Mouse (Mus musculus): ENCODE results near the gene Kcnd3. TPM values are rescaled to one million over a fixed set of nuclear protein-coding genes. Genes with fewer than 3 reads are reported as not detected.

The Kcnd3 gene
- polyA plus RNA-seq, 1 experiment from 2014 or later = 15.9 TPM

DNA sequence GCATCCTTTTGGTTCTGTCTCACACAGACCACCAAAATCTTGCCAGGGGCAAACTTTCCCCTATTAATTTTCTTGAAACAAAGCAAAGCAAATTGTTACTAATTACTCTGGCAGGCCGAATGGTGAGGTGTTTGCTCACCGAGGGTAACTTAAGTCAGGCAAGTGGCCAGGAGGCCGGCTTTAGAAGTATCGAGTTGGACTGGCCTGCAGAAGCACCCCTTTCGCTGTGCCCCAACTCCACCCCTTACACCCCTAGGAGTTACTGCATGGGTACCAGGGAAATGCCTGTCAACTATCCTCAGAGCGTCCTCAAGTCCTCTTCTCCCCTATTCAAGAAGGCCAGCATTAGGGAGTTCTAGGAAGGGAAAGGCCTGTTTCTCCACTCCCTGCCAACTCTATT lies 251.4 kb downstream of the Kcnd3 start:
- H3K4me3 ChIP-seq (replicated peaks; ENCODE audit: low read depth, low read length) = no peak overlapping the region; the same call in 1 of the 2 replicates
- ATAC-seq (ENCODE audit: low FRiP score, low TSS enrichment) (no peak), DNase-seq (no peak)
- H3K36me3 ChIP-seq (ENCODE audit: control insufficient read depth, insufficient read depth, low read length) = no peaks in the 10 kb centered on the region
- WGBS = 58% methylated on average over 6 of the region's 6 CpGs
- no peak overlapping the region for H3K9ac ChIP-seq (replicated peaks; ENCODE audit: low read length)
- H3K27ac ChIP-seq (replicated peaks; ENCODE audit: low read depth, low read length) = no peak overlapping the region
- H3K4me2 ChIP-seq (ENCODE audit: low read length) = 0 out of 2 replicates have a peak overlapping the region, but pooled peaks have one; percentile 99
- H3K27me3 ChIP-seq (ENCODE audit: control insufficient read depth, insufficient read depth, low read length) = peaks cover 6% of the 10 kb centered on the region; the same call in 1 of the 2 replicates
- H3K4me1 ChIP-seq (ENCODE audit: control insufficient read depth, insufficient read depth, low read length) = 0 out of 2 replicates have a peak, but pooled peaks cover 11% of the 10 kb centered on the region
- H3K9me3 ChIP-seq (ENCODE audit: control insufficient read depth, low read length) = no peaks in the 10 kb centered on the region

DNA sequence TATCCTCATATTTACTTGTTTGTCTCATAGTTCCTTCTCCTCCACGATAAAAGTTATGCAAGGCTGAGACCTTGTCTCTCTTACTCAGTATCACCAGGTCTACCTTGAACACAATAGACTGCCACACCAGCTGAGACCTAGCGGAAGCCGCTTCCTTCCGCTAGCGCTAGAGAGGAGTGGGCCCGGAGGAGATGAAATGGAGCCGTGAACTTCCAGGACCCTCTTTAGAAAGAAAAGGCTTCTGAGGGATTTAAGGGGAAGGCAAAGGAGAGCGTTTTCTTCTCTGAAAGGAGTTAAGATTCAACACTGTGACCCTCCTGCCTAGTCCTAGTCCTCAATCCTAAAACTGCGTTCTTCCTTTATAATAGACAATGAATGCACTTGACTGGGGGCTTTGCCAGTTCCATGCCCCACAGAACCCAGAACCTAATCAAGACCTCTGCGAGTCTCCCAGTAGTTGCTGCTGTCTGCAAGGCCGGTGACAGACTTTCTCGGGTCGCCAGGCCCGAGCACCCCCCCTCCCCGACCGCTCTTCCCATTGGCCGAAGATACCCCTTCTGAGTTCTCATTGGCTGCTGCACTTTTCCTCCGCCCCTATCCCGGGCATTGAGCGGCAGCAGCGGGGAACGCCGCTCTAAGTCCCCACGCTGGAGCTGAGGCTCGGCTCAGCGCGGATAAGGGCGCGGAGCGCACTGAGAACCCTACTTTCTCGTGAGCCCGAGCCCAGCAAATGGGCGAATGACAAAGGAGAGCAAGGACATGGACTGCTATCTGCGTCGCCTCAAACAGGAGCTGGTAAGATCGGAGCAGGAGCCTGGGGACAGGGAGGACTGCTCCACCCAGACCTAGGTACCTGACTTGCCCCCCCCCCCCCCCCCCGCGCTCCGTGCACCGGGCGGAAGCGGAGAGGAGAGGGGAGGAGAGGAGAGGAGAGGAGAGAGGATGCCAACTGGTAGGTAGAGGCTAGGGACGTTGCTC lies 252.2 kb downstream of the Kcnd3 start, which contains the start of gene Inka2:
Gene Inka2, plus strand, starts transcription at position 569 of the 978 bp plus-strand sequence.
- peak within 1 kb of the TSS; percentile 99 for H3K4me2 ChIP-seq (ENCODE audit: low read length)
- H3K4me3 ChIP-seq (replicated peaks; ENCODE audit: low read depth, low read length) = peak within 1 kb of the TSS; percentile 41
- H3K36me3 ChIP-seq (ENCODE audit: control insufficient read depth, insufficient read depth, low read length) = no peaks in the 10 kb centered on the region
- H3K27me3 ChIP-seq (ENCODE audit: control insufficient read depth, insufficient read depth, low read length) = peaks cover 6% of the 10 kb centered on the region; the same call in 1 of the 2 replicates
- H3K27ac ChIP-seq (replicated peaks; ENCODE audit: low read depth, low read length) = no peak within 1 kb of the TSS
- 0 out of 2 replicates have a peak, but pooled peaks cover 11% of the 10 kb centered on the region for H3K4me1 ChIP-seq (ENCODE audit: control insufficient read depth, insufficient read depth, low read length)
- H3K9ac ChIP-seq (replicated peaks; ENCODE audit: low read length) = peak within 1 kb of the TSS; percentile 61
- DNase-seq (peak; percentile 91), ATAC-seq (ENCODE audit: low FRiP score, low TSS enrichment) (peak; percentile 96)
- WGBS = 2% methylated on average over 41 of the region's 43 CpGs
- H3K9me3 ChIP-seq (ENCODE audit: control insufficient read depth, low read length) = no peaks in the 10 kb centered on the region

DNA sequence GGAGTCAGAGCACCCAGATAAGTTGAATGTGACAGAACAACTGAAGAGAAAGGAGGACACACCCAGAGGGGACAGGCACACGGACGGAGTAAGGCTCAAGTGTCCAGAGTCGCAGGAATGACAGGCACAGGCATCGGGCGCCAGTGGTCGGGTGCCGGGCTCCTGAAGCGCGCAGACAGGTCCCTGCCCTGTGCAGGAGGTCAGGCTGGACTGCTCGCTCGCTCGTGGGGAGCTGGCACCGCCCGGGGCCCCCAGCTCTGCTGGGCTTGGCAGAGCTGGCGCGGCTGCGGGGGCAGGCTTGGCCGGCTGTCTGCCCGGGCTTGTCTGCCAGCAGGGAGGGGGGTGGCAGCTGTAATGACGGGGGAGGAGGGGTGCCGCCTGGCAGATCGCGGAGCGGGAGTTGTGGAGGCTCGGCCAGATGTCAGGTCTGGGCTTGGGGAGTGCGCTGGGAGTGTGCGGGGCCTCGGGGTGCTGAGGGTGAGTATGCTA lies 253.0 kb downstream of the Kcnd3 start:
- peak overlapping the region; percentile 61 for H3K9ac ChIP-seq (replicated peaks; ENCODE audit: low read length)
- peak; percentile 44 for ATAC-seq (ENCODE audit: low FRiP score, low TSS enrichment)
- H3K27ac ChIP-seq (replicated peaks; ENCODE audit: low read depth, low read length) = no peak overlapping the region
- H3K27me3 ChIP-seq (ENCODE audit: control insufficient read depth, insufficient read depth, low read length) = peaks cover 6% of the 10 kb centered on the region; the same call in 1 of the 2 replicates
- peak; percentile 67 for DNase-seq
- H3K4me2 ChIP-seq (ENCODE audit: low read length) = peak overlapping the region; percentile 99
- under 1% methylated on average over 28 of the region's 28 CpGs for WGBS
- H3K4me3 ChIP-seq (replicated peaks; ENCODE audit: low read depth, low read length) = peak overlapping the region; percentile 41
- H3K4me1 ChIP-seq (ENCODE audit: control insufficient read depth, insufficient read depth, low read length) = 0 out of 2 replicates have a peak, but pooled peaks cover 11% of the 10 kb centered on the region
- no peaks in the 10 kb centered on the region for H3K36me3 ChIP-seq (ENCODE audit: control insufficient read depth, insufficient read depth, low read length)
- no peaks in the 10 kb centered on the region for H3K9me3 ChIP-seq (ENCODE audit: control insufficient read depth, low read length)

DNA sequence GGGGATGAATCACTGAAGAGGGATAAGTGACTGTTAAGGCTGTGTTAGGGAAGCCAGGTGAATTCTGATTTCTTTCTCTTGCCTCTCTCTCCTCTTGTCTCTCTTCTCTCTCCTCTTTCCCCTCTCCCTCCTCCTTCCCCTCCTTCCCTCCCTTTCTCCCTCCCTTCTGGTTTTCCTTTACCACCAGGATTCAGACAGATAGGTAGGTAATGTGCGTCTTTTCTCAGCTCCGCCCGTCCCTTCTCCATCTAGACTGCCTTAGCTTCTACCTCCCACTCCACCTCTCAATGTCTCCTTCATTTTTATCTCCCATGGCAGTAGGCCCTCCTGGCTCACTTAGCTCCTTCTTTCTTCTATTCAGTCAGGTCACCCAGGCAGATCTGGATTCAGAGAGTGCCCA lies 253.4 kb downstream of the Kcnd3 start:
- Histone ChIP-seq H3K4me2 (ENCODE audit: low read length) (peak overlapping the region; percentile 99), H3K4me3 (replicated peaks; ENCODE audit: low read depth, low read length) (peak overlapping the region; percentile 41), H3K9me3 (ENCODE audit: control insufficient read depth, low read length) (no peaks in the 10 kb centered on the region), H3K27me3 (ENCODE audit: control insufficient read depth, insufficient read depth, low read length) (peaks cover 6% of the 10 kb centered on the region; the same call in 1 of the 2 replicates), H3K36me3 (ENCODE audit: control insufficient read depth, insufficient read depth, low read length) (no peaks in the 10 kb centered on the region), H3K4me1 (ENCODE audit: control insufficient read depth, insufficient read depth, low read length) (0 out of 2 replicates have a peak, but pooled peaks cover 11% of the 10 kb centered on the region), H3K27ac (replicated peaks; ENCODE audit: low read depth, low read length) (no peak overlapping the region), H3K9ac (replicated peaks; ENCODE audit: low read length) (peak overlapping the region; percentile 61)
- DNase-seq (no peak), ATAC-seq (ENCODE audit: low FRiP score, low TSS enrichment) (no peak)
- 24% methylated on average over 3 of the region's 3 CpGs for WGBS

DNA sequence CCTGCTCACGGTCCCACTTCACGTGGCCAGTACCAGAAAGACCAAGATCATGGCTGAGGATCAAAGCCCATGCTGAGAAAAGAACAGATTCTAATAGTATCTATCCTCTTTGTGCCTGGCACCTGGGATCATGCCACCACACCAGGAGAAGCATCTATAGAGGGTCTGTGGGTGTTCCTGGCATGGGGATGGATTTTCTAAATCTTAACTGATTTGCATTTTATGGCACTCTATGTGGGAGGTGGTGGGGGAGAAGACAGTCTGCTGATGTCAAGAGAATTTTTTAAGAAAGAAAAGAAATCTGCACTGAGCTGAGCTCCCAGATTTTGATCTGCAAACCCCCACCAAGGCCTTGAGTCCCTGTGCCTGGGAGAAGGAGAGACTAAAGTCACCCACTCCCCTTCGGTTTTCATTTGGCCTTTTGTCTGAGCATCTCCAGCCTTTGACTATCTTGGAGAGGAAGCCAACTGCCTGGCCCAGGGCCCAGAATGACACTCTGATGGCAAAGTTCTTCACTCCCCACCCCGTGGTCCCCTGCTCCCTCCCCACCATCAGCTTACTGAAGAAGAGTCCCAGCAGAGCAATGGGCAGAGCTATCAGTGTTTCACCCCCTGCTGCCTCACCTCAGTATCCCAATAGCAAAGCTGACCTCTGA lies 254.4 kb downstream of the Kcnd3 start:
- Histone ChIP-seq H3K4me2 (ENCODE audit: low read length) (peak overlapping the region; percentile 99), H3K36me3 (ENCODE audit: control insufficient read depth, insufficient read depth, low read length) (no peaks in the 10 kb centered on the region), H3K4me1 (ENCODE audit: control insufficient read depth, insufficient read depth, low read length) (0 out of 2 replicates have a peak, but pooled peaks cover 11% of the 10 kb centered on the region), H3K27me3 (ENCODE audit: control insufficient read depth, insufficient read depth, low read length) (peaks cover 6% of the 10 kb centered on the region; the same call in 1 of the 2 replicates), H3K9ac (replicated peaks; ENCODE audit: low read length) (no peak overlapping the region), H3K27ac (replicated peaks; ENCODE audit: low read depth, low read length) (no peak overlapping the region), H3K4me3 (replicated peaks; ENCODE audit: low read depth, low read length) (no peak overlapping the region), H3K9me3 (ENCODE audit: control insufficient read depth, low read length) (no peaks in the 10 kb centered on the region)
- no peak for ATAC-seq (ENCODE audit: low FRiP score, low TSS enrichment)
- no peak for DNase-seq
- WGBS = 42% methylated on average over 4 of the region's 4 CpGs

DNA sequence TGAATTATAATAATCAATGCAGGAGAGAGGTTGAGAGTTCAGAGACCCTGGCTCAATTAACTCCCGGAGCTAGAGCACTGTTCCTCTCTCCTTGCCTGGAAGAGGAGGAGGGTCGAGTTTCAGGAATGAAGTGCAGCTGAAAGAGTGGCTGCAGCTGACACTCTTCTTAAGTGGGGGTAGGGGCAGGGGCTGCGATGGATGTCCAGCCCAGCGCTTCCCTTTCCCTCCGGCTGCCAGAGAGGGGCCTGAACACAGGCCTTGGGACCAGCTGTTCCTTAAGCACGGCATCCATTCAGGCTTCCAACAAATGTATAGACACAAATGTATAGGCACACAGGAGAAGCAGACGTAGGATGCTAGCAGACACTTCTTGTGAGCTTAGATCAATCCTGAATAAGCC lies 255.5 kb downstream of the Kcnd3 start:
- Histone ChIP-seq H3K4me2 (ENCODE audit: low read length) (0 out of 2 replicates have a peak overlapping the region, but pooled peaks have one; percentile 15), H3K4me3 (replicated peaks; ENCODE audit: low read depth, low read length) (no peak overlapping the region), H3K36me3 (ENCODE audit: control insufficient read depth, insufficient read depth, low read length) (no peaks in the 10 kb centered on the region), H3K9me3 (ENCODE audit: control insufficient read depth, low read length) (no peaks in the 10 kb centered on the region), H3K9ac (replicated peaks; ENCODE audit: low read length) (no peak overlapping the region), H3K27ac (replicated peaks; ENCODE audit: low read depth, low read length) (no peak overlapping the region), H3K4me1 (ENCODE audit: control insufficient read depth, insufficient read depth, low read length) (0 out of 2 replicates have a peak, but pooled peaks cover 11% of the 10 kb centered on the region), H3K27me3 (ENCODE audit: control insufficient read depth, insufficient read depth, low read length) (peaks cover 6% of the 10 kb centered on the region; the same call in 1 of the 2 replicates)
- 17% methylated on average over 7 of the region's 7 CpGs for WGBS
- ATAC-seq (ENCODE audit: low FRiP score, low TSS enrichment) = no peak
- no peak for DNase-seq

DNA sequence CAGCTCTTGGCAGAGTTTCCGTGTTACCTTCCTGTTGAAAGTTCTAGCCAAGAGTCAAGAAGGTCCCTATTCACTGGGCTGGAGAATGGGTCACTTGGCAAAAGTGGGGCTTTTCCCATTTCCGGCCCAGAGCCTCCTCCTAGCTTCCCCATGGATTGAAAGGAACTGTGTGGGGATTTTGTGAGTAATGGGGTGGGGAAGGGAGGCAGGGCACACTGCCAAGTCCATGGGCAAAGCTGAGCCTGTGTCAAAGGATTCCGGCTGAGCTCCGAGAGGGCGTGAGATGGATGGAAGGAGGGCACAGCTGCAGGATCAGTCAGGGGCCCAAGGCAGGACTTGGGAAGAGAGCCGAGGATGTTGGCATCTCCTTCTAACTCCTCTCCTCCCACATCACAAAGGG lies 258.1 kb downstream of the Kcnd3 start:
- Histone ChIP-seq H3K9me3 (ENCODE audit: control insufficient read depth, low read length) (no peaks in the 10 kb centered on the region), H3K27ac (replicated peaks; ENCODE audit: low read depth, low read length) (no peak overlapping the region), H3K9ac (replicated peaks; ENCODE audit: low read length) (no peak overlapping the region), H3K4me2 (ENCODE audit: low read length) (no peak overlapping the region), H3K4me1 (ENCODE audit: control insufficient read depth, insufficient read depth, low read length) (peaks cover 17% of the 10 kb centered on the region; the same call in 1 of the 2 replicates), H3K27me3 (ENCODE audit: control insufficient read depth, insufficient read depth, low read length) (no peaks in the 10 kb centered on the region), H3K36me3 (ENCODE audit: control insufficient read depth, insufficient read depth, low read length) (no peaks in the 10 kb centered on the region), H3K4me3 (replicated peaks; ENCODE audit: low read depth, low read length) (no peak overlapping the region)
- 59% methylated on average over 6 of the region's 6 CpGs for WGBS
- DNase-seq = peak; percentile 54
- peak; percentile 25; the same call in 1 of the 2 replicates for ATAC-seq (ENCODE audit: low FRiP score, low TSS enrichment)

DNA sequence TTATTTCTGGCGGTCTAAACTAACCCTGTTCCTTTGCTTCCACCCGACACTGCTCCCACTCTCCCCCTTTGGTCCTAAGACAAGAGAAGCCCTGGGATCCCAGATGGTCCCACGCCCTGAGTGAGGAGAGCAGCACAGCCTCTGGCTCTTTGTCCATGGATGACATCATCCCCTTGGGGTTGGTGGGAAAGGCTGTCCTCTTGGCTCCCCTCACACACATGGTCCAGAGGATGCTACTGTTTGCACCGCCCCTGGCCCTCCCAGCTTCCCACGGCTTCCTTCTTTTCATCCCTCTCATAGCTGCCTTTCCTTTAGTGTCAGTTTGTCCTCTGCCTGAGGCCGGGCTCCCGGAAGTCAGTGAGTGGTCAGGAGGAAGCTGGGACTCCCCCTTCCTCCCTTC lies 259.6 kb downstream of the Kcnd3 start:
- H3K27me3 ChIP-seq (ENCODE audit: control insufficient read depth, insufficient read depth, low read length) = no peaks in the 10 kb centered on the region
- H3K4me2 ChIP-seq (ENCODE audit: low read length) = no peak overlapping the region
- DNase-seq = no peak
- no peak for ATAC-seq (ENCODE audit: low FRiP score, low TSS enrichment)
- no peak overlapping the region for H3K9ac ChIP-seq (replicated peaks; ENCODE audit: low read length)
- H3K9me3 ChIP-seq (ENCODE audit: control insufficient read depth, low read length) = no peaks in the 10 kb centered on the region
- H3K36me3 ChIP-seq (ENCODE audit: control insufficient read depth, insufficient read depth, low read length) = no peaks in the 10 kb centered on the region
- H3K27ac ChIP-seq (replicated peaks; ENCODE audit: low read depth, low read length) = no peak overlapping the region
- peaks cover 8% of the 10 kb centered on the region; the same call in 1 of the 2 replicates for H3K4me1 ChIP-seq (ENCODE audit: control insufficient read depth, insufficient read depth, low read length)
- WGBS = 75% methylated on average over 7 of the region's 7 CpGs
- H3K4me3 ChIP-seq (replicated peaks; ENCODE audit: low read depth, low read length) = no peak overlapping the region

Data from midbrain, embryonic 14.5 days (tissue).